In the genomic region with DNA sequence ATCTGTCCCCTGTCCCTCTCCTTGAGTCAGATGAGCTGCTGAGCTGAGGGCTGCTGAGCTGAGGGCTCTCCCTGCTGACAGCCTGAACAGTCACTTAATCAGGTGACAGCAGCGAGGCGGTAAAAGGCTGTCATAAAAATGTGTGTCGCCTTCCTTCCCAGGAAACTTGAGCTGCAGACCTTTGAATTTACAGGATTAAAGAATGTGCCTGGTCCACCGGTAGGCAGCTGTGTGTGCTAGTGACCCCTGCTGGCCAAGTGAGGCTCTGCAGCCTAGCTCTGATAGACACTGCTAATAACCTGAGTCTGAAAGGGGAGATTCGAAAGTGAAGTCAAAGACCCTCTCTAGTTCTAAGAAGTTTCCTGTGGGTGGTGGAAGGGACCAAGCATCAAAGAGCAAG, we compare ENCODE assay signal across 8 mouse cellular contexts. TPM values are rescaled to one million over a fixed set of nuclear protein-coding genes. Genes with fewer than 3 reads are reported as not detected.
DNase-seq lines count a peak whose midpoint lies in the region; ATAC-seq and TF ChIP-seq lines count a peak whose summit lies in the region.

No protein-coding gene starts in this region.

- no peak overlapping the region for H3K4me3 ChIP-seq in heart, embryonic 10.5 days
- H3K4me3 ChIP-seq in cerebellum, adult 2 months (replicated peaks; ENCODE audit: insufficient read depth, low read depth, low read length): no peak overlapping the region
- no peak overlapping the region for H3K4me3 ChIP-seq in forebrain, postnatal 0 days (ENCODE audit: low read depth, low read length)
- no peak overlapping the region for H3K4me3 ChIP-seq in intestine, postnatal 0 days (ENCODE audit: low read depth, low read length)
- H3K4me3 ChIP-seq in stomach, postnatal 0 days (ENCODE audit: low read depth, low read length): no peak overlapping the region

- H3K9ac ChIP-seq in forebrain, postnatal 0 days: no peak overlapping the region
- no peak overlapping the region for H3K9ac ChIP-seq in intestine, postnatal 0 days (ENCODE audit: low read depth, low read length)
- H3K9ac ChIP-seq in stomach, postnatal 0 days (ENCODE audit: low read length): no peak overlapping the region

- peaks cover 69% of the 10 kb centered on the region for H3K27me3 ChIP-seq in heart, embryonic 10.5 days (ENCODE audit: insufficient read depth, poor library complexity, severe bottlenecking)
- H3K27me3 ChIP-seq in cerebellum, adult 2 months (ENCODE audit: control insufficient read depth, insufficient read depth, low read length): no peaks in the 10 kb centered on the region
- H3K27me3 ChIP-seq in forebrain, postnatal 0 days (ENCODE audit: insufficient read depth, low read length): no peaks in the 10 kb centered on the region
- H3K27me3 ChIP-seq in intestine, postnatal 0 days (replicated peaks; ENCODE audit: control insufficient read depth, insufficient read depth, low read length): no peaks in the 10 kb centered on the region
- no peaks in the 10 kb centered on the region for H3K27me3 ChIP-seq in stomach, postnatal 0 days (ENCODE audit: control insufficient read depth, insufficient read depth, low read length)

- no peak overlapping the region for H3K4me2 ChIP-seq in forebrain, postnatal 0 days (ENCODE audit: low read depth)
- H3K4me2 ChIP-seq in intestine, postnatal 0 days (replicated peaks; ENCODE audit: low read depth): no peak overlapping the region
- H3K4me2 ChIP-seq in stomach, postnatal 0 days (replicated peaks; ENCODE audit: low read depth): no peak overlapping the region

- ATAC-seq in forebrain, postnatal 0 days: peak; percentile 76
- 0 out of 2 replicates have a peak, but pooled peaks have one; percentile 47 for ATAC-seq in intestine, postnatal 0 days
- no peak for ATAC-seq in stomach, postnatal 0 days (ENCODE audit: low FRiP score, low TSS enrichment)

- no peak for TF ChIP-seq EP300 in stomach, postnatal 0 days (optimal IDR thresholded peaks at IDR 0.05)

- peak; percentile 83 for DNase-seq in heart, embryonic 10.5 days (ENCODE audit: low spot score)
- no peak for DNase-seq in heart, postnatal 25 days (ENCODE audit: low spot score)
- peak; percentile 61 to 77 for DNase-seq in cerebellum, adult 2 months
- peak; percentile 89 for DNase-seq in forebrain, postnatal 0 days
- peak; percentile 64 to 79 for DNase-seq in left cerebral cortex, postnatal 36 days (ENCODE audit: low spot score in 2 of 2)
- DNase-seq in naive thymus-derived CD4-positive, alpha-beta T cell, adult 2 months (ENCODE audit: low read depth): peak; percentile 55
- DNase-seq in stomach, postnatal 0 days (ENCODE audit: low spot score): peak; percentile 78

- H3K36me3 ChIP-seq in heart, embryonic 10.5 days: no peaks in the 10 kb centered on the region
- H3K36me3 ChIP-seq in forebrain, postnatal 0 days (ENCODE audit: insufficient read depth): peaks cover 4% of the 10 kb centered on the region; the same call in 1 of the 2 replicates
- H3K36me3 ChIP-seq in intestine, postnatal 0 days (ENCODE audit: control insufficient read depth, insufficient read depth): no peaks in the 10 kb centered on the region
- H3K36me3 ChIP-seq in stomach, postnatal 0 days (ENCODE audit: control insufficient read depth, insufficient read depth, low read length): no peaks in the 10 kb centered on the region

- H3K4me1 ChIP-seq in heart, embryonic 10.5 days: no peaks in the 10 kb centered on the region
- H3K4me1 ChIP-seq in cerebellum, adult 2 months (ENCODE audit: control insufficient read depth, insufficient read depth, low read length): no peaks in the 10 kb centered on the region
- H3K4me1 ChIP-seq in forebrain, postnatal 0 days (ENCODE audit: insufficient read depth): no peaks in the 10 kb centered on the region
- H3K4me1 ChIP-seq in intestine, postnatal 0 days (replicated peaks; ENCODE audit: control insufficient read depth, insufficient read depth, low read length): no peaks in the 10 kb centered on the region
- no peaks in the 10 kb centered on the region for H3K4me1 ChIP-seq in stomach, postnatal 0 days (replicated peaks; ENCODE audit: control insufficient read depth, insufficient read depth)

- H3K9me3 ChIP-seq in heart, embryonic 10.5 days: no peaks in the 10 kb centered on the region
- H3K9me3 ChIP-seq in forebrain, postnatal 0 days (ENCODE audit: low read length): no peaks in the 10 kb centered on the region
- H3K9me3 ChIP-seq in intestine, postnatal 0 days (ENCODE audit: control insufficient read depth): no peaks in the 10 kb centered on the region
- H3K9me3 ChIP-seq in stomach, postnatal 0 days (ENCODE audit: control insufficient read depth, low read length): no peaks in the 10 kb centered on the region

- peak; percentile 96 for TF ChIP-seq CTCF in cerebellum, adult 2 months (IDR thresholded peaks at IDR 0.05; ENCODE audit: borderline replicate concordance, insufficient read depth, low read depth, low read length)
- peak; percentile 97 for TF ChIP-seq CTCF in forebrain, postnatal 0 days (IDR thresholded peaks at IDR 0.05; ENCODE audit: low read depth)
- TF ChIP-seq CTCF in intestine, postnatal 0 days (IDR thresholded peaks at IDR 0.05; ENCODE audit: low read depth): peak; percentile 95
- TF ChIP-seq CTCF in stomach, postnatal 0 days (IDR thresholded peaks at IDR 0.05; ENCODE audit: low read depth): peak; percentile 96

- H3K27ac ChIP-seq in heart, embryonic 10.5 days: no peak overlapping the region
- no peak overlapping the region for H3K27ac ChIP-seq in cerebellum, adult 2 months (ENCODE audit: insufficient read depth, low read length)
- peak overlapping the region; percentile 40; the same call in 1 of the 2 replicates for H3K27ac ChIP-seq in forebrain, postnatal 0 days (ENCODE audit: low read depth, low read length)
- H3K27ac ChIP-seq in intestine, postnatal 0 days (ENCODE audit: low read depth, low read length): no peak overlapping the region
- no peak overlapping the region for H3K27ac ChIP-seq in stomach, postnatal 0 days (replicated peaks)

- intact Hi-C loops in heart, postnatal 25 days (cut with DNase I): loop anchor here (2.0 kb wide), 1 partner anchor 162 kb away; no protein-coding TSS in a partner anchor
- intact Hi-C loops in left cerebral cortex, postnatal 36 days (cut with DNase I): no loop called here

- WGBS in heart, embryonic 10.5 days: 7% methylated on average over 5 of the region's 5 CpGs
- WGBS in cerebellum, adult 2 months: 7% methylated on average over 5 of the region's 5 CpGs
- WGBS in forebrain, postnatal 0 days: 3% methylated on average over 5 of the region's 5 CpGs
- WGBS in intestine, postnatal 0 days: 4% methylated on average over 5 of the region's 5 CpGs
- WGBS in stomach, postnatal 0 days: 5% methylated on average over 5 of the region's 5 CpGs

- TF ChIP-seq POLR2A in cerebellum, adult 2 months (IDR thresholded peaks at IDR 0.05; ENCODE audit: borderline replicate concordance, insufficient read depth, low read length): no peak

RNA-seq across cellular contexts. Expression of a gene that starts 32.1 kb away (rescaled TPM):
- polyA plus RNA-seq in heart, embryonic 10.5 days (2016; fragmentation: Nextera tagmentation; extraction: Ambion mirVana): 0.48 and 0.54 TPM in 2 replicates
- total RNA-seq in heart, postnatal 25 days (2021): under 1 TPM in 1 of 2 experiments, not detected in 1; 0.06 TPM
- polyA plus RNA-seq in cerebellum, adult 2 months (2012; rRNA removed): 483 and 522 TPM in 2 replicates
- 221 and 302 TPM in 2 replicates for total RNA-seq in forebrain, postnatal 0 days (2014; rRNA removed)
- polyA plus RNA-seq in forebrain, postnatal 0 days (2015; fragmentation: Nextera tagmentation; extraction: Ambion mirVana): 105 and 152 TPM in 2 replicates
- not detected in 2 replicates for polyA plus RNA-seq in intestine, postnatal 0 days (2015; fragmentation: Nextera tagmentation; extraction: Ambion mirVana)
- total RNA-seq in left cerebral cortex, postnatal 36 days (2021): 100 to 1,000 TPM; 289 to 308 TPM
- polyA plus RNA-seq in stomach, postnatal 0 days (2015; fragmentation: Nextera tagmentation; extraction: Ambion mirVana): 0.07 TPM in 1 of 2 replicates, not detected in the other

Comparison
In these comparisons a context has a peak if more than half of its experiments do, and no peak if none do; other contexts are left out.
1. RNA of a gene that starts 32.1 kb away (polyA plus RNA-seq): 483 to 522 TPM in cerebellum, adult 2 months and 105 to 152 TPM in forebrain, postnatal 0 days; 0.48 to 0.54 TPM in heart, embryonic 10.5 days, not detected in intestine, postnatal 0 days and 0.07 TPM in stomach, postnatal 0 days; every median in the first group is over 10 times any median in the second.
2. Peak in every context shown above with its lines, with median percentiles within 50 percentile points of each other: CTCF ChIP-seq.